Mouse (Mus musculus) kidney, adult 2 months (tissue): ENCODE results near the gene Adgra3.

Experiments
- CTCF ChIP-seq: fragments of 200-500 bp; conservative IDR thresholded peaks from 2 replicates; pipeline ENCODE4 v1.5.1; 2011; ENCODE audit warnings: low read depth, mild to moderate bottlenecking, control low read depth, low read length, moderate library complexity, mixed read lengths; ENCODE audit not compliant: insufficient read depth, insufficient read length
- POLR2A ChIP-seq: fragments of 200-500 bp; IDR thresholded peaks from one replicate; pipeline ENCODE4 v1.6.1; 2011; ENCODE audit warnings: low read depth, low read length, control low read depth

DNA sequence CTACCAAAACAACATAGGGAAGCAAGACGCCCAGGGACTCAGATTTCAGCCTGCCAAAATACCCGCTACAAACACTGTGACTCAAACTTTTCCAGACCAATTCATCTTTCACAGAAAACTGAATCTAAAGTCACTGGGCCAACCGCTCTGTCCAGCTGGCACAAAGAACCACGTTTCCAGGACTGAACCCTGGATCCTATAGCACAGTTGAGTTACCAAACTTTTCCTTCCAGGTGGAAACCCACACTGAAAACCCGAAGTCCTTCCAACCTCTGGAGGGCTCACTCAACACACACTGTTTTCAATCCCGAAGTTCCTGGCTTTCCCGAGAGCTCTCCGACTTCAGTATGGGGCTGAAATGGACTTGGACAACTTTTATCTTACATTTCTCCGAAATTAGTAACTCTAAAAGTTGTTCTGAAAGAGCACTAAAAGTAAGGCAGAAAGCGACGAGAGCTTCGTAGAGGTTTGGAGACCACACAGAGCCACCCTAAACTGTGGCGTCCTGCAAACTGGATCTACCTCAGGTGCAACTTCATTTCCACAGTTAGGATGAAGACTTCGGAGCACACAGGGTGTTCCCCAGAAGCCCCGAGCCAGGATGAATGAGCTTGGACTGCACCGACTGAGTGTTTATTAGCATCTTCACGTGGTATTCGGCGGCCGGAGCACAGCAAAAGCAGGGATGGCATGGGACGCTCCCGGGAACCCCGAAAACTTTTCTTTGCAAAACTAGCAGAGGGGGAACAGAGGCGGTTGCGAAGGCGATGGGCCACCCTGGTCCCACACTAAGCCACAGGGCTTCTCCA is 990 bp downstream of the Adgra3 start:
- TF ChIP-seq CTCF = no peak
- no peak for TF ChIP-seq POLR2A
